Mouse (Mus musculus) neural tube, embryonic 12.5 days (tissue): ENCODE results near the gene Psma7. TPM values are rescaled to one million over a fixed set of nuclear protein-coding genes. Genes with fewer than 3 reads are reported as not detected.
A peak's percentile ranks its signal among the peaks of the same experiment; 100 is the strongest.

Experiments used
- ATAC-seq: fragments of 200-750 bp; cut with Nextera tagmentation; 2 replicates; pipeline ENCODE4 v1.8.0; 2017; ENCODE audit warnings: low read depth, mild to moderate bottlenecking, moderate TSS enrichment, moderate library complexity; ENCODE audit not compliant: low FRiP score
- H3K27ac ChIP-seq: fragments of 300-500 bp; sonication (generic); 2 replicates; pipeline ENCODE4 v1.5.1; 2016
- H3K27me3 ChIP-seq: fragments of 300-500 bp; sonication (generic); replicated peaks from 2 replicates; pipeline ENCODE4 v1.6.1; 2016; ENCODE audit warnings: mild to moderate bottlenecking
- H3K36me3 ChIP-seq: fragments of 300-500 bp; sonication (generic); 2 replicates; pipeline ENCODE4 v1.6.1; 2016; ENCODE audit warnings: mild to moderate bottlenecking
- H3K4me1 ChIP-seq: fragments of 300-500 bp; sonication (generic); 2 replicates; pipeline ENCODE4 v1.6.1; 2016
- H3K4me2 ChIP-seq: fragments of 300-500 bp; sonication (generic); replicated peaks from 2 replicates; pipeline ENCODE4 v1.6.1; 2016; ENCODE audit warnings: mild to moderate bottlenecking
- H3K4me3 ChIP-seq: fragments of 300-500 bp; sonication (generic); 2 replicates; pipeline ENCODE4 v1.5.1; 2016
- H3K9ac ChIP-seq: fragments of 300-500 bp; sonication (generic); 2 replicates; pipeline ENCODE4 v1.6.1; 2016; ENCODE audit warnings: mild to moderate bottlenecking
- H3K9me3 ChIP-seq: fragments of 300-500 bp; sonication (generic); 2 replicates; pipeline ENCODE4 v1.6.1; 2016; ENCODE audit warnings: mild to moderate bottlenecking
- WGBS: fragments of 180-500 bp; shearing (Covaris S2); methylation state at CpG from one replicate; pipeline ENCODE4 v1.1.7; 2016; 5-methylcytosine and 5-hydroxymethylcytosine counted together
- polyA plus RNA-seq: library from polyadenylated mRNA; unstranded; fragments of >200 nt; fragmentation: Nextera tagmentation; extraction: Ambion mirVana; gene quantifications from 2 replicates; pipeline ENCODE4 v1.2.1, GENCODE M21; 2016

Gene Psma7
- polyA plus RNA-seq, 1 experiment from 2014 or later: 702 TPM

DNA sequence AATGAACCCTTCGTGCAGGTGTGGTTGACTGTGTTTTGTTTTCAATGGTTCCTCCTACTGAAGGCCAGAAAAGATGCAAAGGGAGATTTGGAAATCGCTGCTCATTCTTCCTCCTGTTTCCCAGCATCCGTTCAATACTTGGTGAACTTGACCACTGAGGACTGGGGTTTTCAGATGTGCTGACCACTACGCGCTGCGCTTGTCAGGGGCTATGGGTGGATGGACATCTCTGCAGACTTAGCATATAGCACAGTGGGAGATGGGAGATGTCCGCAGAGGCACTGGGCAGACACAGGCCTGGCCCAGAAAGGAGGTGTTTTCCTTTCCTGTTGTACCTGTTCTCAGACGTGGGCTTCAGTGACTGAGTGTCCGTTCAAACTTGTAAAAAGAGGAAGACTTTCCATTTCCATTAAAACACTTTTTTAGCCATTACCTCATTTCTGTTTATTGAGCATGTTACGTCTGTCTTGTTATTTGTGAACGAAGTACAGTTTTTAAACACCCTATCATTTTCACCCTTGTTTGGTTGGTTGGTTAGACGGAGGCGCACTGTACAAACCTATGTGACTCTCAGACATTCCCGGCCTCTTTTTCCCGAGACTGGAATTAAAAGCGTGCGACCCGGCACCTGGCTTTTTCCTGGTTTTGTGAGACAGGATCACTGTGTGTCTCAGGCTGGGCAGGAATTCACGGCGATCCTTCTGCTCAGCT lies 27.7 kb upstream of the Psma7 start:
- peaks cover 10% of the 10 kb centered on the region for H3K4me1 ChIP-seq
- peak overlapping the region; percentile 91 for H3K4me2 ChIP-seq
- 35% methylated on average over 20 of the region's 20 CpGs for WGBS
- no peaks in the 10 kb centered on the region for H3K9me3 ChIP-seq
- H3K27me3 ChIP-seq: no peaks in the 10 kb centered on the region
- H3K9ac ChIP-seq: peak overlapping the region; percentile 68
- H3K27ac ChIP-seq: no peak overlapping the region
- peak; percentile 54; the same call in 1 of the 2 replicates for ATAC-seq
- H3K4me3 ChIP-seq: peak overlapping the region; percentile 68
- H3K36me3 ChIP-seq: peaks cover 23% of the 10 kb centered on the region

DNA sequence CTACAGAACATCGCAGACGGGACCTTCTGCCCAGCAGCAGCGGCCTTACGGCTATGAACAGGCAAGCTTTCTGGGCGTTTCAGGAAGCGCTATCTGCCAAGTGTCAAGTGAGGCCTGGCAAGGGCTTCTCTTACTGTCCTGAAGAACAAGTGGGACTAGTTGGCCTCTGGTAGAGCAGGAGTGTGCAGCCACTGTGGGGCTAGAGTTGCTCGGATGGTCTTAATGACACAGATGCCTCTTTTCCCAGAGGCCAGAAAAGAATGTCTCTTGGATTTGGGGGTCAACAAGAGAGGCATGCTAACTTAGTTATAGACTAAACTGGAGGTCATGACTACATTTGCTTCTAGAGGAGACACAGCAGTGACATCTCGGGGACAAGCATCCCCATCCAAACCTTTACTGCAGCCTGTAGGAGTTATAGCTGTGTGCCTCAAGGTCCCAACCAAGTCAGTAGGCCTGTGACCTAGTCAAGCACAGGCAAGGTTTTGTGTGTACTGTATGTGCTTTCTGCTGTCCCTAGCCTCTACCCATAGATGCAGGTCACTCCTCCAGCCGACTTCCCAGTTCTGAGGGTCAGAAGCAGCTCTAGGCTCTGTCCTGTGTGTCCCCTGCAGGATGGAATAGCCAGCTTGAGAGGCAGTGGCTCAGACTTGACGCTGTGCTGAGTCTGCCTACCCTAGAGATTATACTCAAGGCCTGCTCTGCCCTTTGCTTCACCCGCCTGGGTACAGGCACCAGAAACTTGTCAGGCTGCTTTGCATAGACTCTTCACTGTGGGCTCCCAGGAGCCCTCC lies 21.3 kb upstream of the Psma7 start:
- 96% methylated on average over 11 of the region's 11 CpGs for WGBS
- H3K36me3 ChIP-seq: peaks cover 71% of the 10 kb centered on the region
- no peak for ATAC-seq
- H3K9ac ChIP-seq: no peak overlapping the region
- no peaks in the 10 kb centered on the region for H3K9me3 ChIP-seq
- no peak overlapping the region for H3K27ac ChIP-seq
- no peaks in the 10 kb centered on the region for H3K27me3 ChIP-seq
- no peak overlapping the region for H3K4me3 ChIP-seq
- no peaks in the 10 kb centered on the region for H3K4me1 ChIP-seq
- no peak overlapping the region for H3K4me2 ChIP-seq

- H3K27ac ChIP-seq: no peak overlapping the region
- no peak for ATAC-seq
- H3K9me3 ChIP-seq: no peaks in the 10 kb centered on the region
- no peak overlapping the region for H3K4me2 ChIP-seq
- H3K4me1 ChIP-seq: no peaks in the 10 kb centered on the region
- H3K4me3 ChIP-seq: no peak overlapping the region
- no peaks in the 10 kb centered on the region for H3K27me3 ChIP-seq
- no peak overlapping the region for H3K9ac ChIP-seq
- peaks cover 55% of the 10 kb centered on the region for H3K36me3 ChIP-seq
- 94% methylated on average over 9 of the region's 9 CpGs for WGBS
These were observed 10.8 kb upstream of the Psma7 start for GRCm38 (mm10) chr2:180053001-180053400.

GRCm38 (mm10) chr2:180051986-180052733 lies 9.9 kb upstream of the Psma7 start:
- Histone ChIP-seq H3K4me3 (no peak overlapping the region), H3K27me3 (no peaks in the 10 kb centered on the region), H3K27ac (no peak overlapping the region), H3K4me1 (no peaks in the 10 kb centered on the region), H3K9me3 (no peaks in the 10 kb centered on the region; the same call in 1 of the 2 replicates), H3K9ac (no peak overlapping the region), H3K36me3 (peaks cover 50% of the 10 kb centered on the region), H3K4me2 (no peak overlapping the region)
- peak; percentile 34; the same call in 1 of the 2 replicates for ATAC-seq
- 92% methylated on average over 14 of the region's 14 CpGs for WGBS

GRCm38 (mm10) chr2:180050986-180051385 lies 8.8 kb upstream of the Psma7 start:
- Histone ChIP-seq H3K4me3 (no peak overlapping the region), H3K4me1 (no peaks in the 10 kb centered on the region), H3K4me2 (no peak overlapping the region), H3K9me3 (no peaks in the 10 kb centered on the region; the same call in 1 of the 2 replicates), H3K9ac (no peak overlapping the region), H3K36me3 (peaks cover 39% of the 10 kb centered on the region), H3K27ac (no peak overlapping the region), H3K27me3 (no peaks in the 10 kb centered on the region)
- ATAC-seq: peak; percentile 39; the same call in 1 of the 2 replicates
- 25% methylated on average over 5 of the region's 5 CpGs for WGBS

DNA sequence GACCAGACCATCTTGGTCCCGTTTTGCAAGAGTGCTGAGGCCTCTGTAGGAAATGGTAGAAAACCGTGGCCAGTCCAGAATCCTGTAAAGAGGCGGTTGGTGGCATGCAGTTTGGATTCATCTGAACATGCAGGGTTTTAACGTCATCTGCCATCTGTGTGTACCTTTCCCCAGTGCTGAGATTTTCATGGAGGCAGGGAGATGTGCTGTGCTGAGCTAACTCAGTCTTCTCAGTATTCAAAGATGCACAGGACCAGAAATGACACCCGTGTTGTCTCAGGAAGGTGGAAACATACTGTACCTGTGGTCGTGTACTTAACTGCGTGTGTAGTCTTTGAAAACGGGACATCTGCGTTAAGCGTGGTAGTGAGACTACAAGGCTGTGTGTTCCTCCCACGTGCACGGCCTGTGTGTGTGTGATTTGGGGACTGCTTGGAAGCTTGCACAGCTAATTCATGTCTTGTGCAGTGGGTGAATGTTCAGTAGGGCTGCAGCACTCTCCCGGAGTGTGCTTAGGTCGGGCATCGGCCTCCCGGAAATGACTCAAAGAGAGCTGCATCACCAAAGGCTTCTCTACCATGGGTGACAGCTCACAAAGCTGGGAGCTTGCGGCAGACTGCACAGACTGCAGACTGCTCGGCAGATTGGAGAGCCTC lies 5.9 kb upstream of the Psma7 start:
- H3K9ac ChIP-seq: no peak overlapping the region
- no peaks in the 10 kb centered on the region; the same call in 1 of the 2 replicates for H3K9me3 ChIP-seq
- peaks cover 12% of the 10 kb centered on the region for H3K36me3 ChIP-seq
- ATAC-seq: no peak
- H3K27ac ChIP-seq: no peak overlapping the region
- no peak overlapping the region for H3K4me3 ChIP-seq
- H3K4me2 ChIP-seq: no peak overlapping the region
- no peaks in the 10 kb centered on the region; the same call in 1 of the 2 replicates for H3K27me3 ChIP-seq
- whole genome bisulfite sequencing: 95% methylated on average over 18 of the region's 18 CpGs
- H3K4me1 ChIP-seq: peaks cover 20% of the 10 kb centered on the region

DNA sequence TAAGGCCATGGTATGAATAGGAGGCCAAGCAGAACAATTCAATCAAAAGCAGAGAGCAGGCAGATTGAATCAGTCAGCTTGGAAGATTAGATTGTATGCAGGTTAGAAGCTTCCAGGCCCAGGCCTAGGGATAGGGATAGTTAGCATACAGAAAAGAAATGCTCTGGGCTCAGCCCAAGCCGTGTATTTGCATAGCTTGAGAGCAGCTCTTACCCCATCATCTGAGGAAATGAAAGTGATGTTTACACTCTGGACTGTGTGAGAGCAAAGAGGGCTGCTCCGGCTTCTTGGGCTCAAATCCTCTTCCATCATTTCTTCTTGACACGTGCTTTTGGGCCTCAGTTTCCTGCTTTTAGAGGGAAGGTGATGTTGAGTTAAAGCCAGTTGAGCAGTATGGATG lies 5.3 kb upstream of the Psma7 start:
- Histone ChIP-seq H3K27me3 (no peaks in the 10 kb centered on the region; the same call in 1 of the 2 replicates), H3K9me3 (no peaks in the 10 kb centered on the region; the same call in 1 of the 2 replicates), H3K9ac (no peak overlapping the region), H3K36me3 (peaks cover 6% of the 10 kb centered on the region), H3K27ac (no peak overlapping the region), H3K4me2 (no peak overlapping the region), H3K4me1 (peaks cover 20% of the 10 kb centered on the region), H3K4me3 (no peak overlapping the region)
- WGBS: 93% methylated on average over 3 of the region's 3 CpGs
- no peak for ATAC-seq

DNA sequence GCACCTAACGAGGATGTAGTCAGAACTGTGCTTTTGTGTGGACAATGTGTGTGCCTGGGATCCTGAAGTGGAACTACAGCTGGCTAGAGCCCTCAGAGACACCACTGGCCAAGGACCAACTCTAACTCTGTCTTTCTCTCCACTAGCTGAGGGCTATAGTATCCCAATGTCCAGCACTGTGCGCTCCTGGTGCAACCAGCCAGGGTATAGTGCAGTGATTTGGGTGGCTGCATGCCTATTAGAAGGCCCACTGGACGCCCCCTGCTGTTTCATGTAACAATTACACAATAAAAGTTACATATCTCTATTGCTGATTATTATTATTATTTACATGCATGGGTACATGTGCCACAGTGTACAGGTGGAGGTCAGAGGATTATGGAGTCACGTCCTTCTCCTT lies 3.0 kb upstream of the Psma7 start:
- Histone ChIP-seq H3K36me3 (0 out of 2 replicates have a peak, but pooled peaks cover 3% of the 10 kb centered on the region), H3K9ac (no peak overlapping the region), H3K4me2 (no peak overlapping the region), H3K4me1 (peaks cover 31% of the 10 kb centered on the region), H3K4me3 (no peak overlapping the region), H3K27ac (no peak overlapping the region), H3K9me3 (no peaks in the 10 kb centered on the region; the same call in 1 of the 2 replicates), H3K27me3 (no peaks in the 10 kb centered on the region; the same call in 1 of the 2 replicates)
- no peak for ATAC-seq
- 59% methylated on average over 4 of the region's 4 CpGs for WGBS

- Histone ChIP-seq H3K9me3 (no peaks in the 10 kb centered on the region; the same call in 1 of the 2 replicates), H3K4me2 (peak overlapping the region; percentile 86), H3K36me3 (peaks cover 17% of the 10 kb centered on the region), H3K4me1 (peaks cover 36% of the 10 kb centered on the region), H3K4me3 (peak overlapping the region; percentile 98), H3K27ac (peak overlapping the region; percentile 97), H3K27me3 (no peaks in the 10 kb centered on the region; the same call in 1 of the 2 replicates), H3K9ac (peak overlapping the region; percentile 95)
- under 1% methylated on average over 66 of the region's 66 CpGs for WGBS
- ATAC-seq: peak; percentile 60
These were observed 754 bp upstream of the Psma7 start for GRCm38 (mm10) chr2:180042858-180043515.

DNA sequence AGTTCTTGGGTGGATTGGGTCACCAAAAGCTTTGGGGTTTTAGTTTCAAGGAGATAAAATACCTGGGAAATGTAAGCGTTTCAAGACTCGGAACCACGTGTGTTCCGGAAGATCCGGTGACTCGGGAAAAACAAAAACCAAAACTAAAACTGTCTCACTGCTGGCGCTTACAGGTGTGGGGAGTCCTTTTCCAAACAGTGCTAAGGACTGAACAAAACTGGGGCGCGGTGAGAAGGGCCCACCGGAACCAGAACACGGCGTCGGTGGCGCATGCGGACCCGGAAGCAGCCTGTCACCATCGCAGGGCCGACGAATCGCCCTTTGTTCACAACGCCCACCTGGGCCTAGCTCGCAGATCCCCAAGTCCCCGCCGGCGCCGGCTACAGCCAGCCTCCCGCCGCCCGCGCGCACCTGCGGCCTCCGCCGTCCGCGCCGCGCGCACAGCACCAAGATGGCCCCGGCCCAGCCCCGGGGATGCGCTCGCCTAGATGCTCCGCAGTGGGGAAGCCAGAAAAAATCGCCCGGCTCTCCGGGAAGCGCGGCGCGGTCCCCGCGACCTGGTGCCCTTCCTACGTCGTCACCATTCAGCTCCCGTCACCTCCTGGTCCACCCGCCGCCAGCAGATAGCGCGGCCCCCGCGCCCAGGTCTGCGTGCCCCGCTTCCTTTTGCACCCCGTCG lies 517 bp downstream of the Psma7 start:
- Histone ChIP-seq H3K36me3 (peaks cover 26% of the 10 kb centered on the region), H3K4me1 (peaks cover 36% of the 10 kb centered on the region), H3K27me3 (no peaks in the 10 kb centered on the region; the same call in 1 of the 2 replicates), H3K4me2 (peak overlapping the region; percentile 86), H3K9ac (peak overlapping the region; percentile 95), H3K9me3 (no peaks in the 10 kb centered on the region), H3K27ac (peak overlapping the region; percentile 97), H3K4me3 (peak overlapping the region; percentile 98)
- ATAC-seq: peak; percentile 62
- under 1% methylated on average over 66 of the region's 66 CpGs for WGBS
